Mouse (Mus musculus) CH12.LX (cell line): ENCODE results near the gene Vdr. TPM values are rescaled to one million over a fixed set of nuclear protein-coding genes. Genes with fewer than 3 reads are reported as not detected.

Experiments used
- DNase-seq: peaks from one replicate; pipeline ENCODE4 v3.0.0-alpha.2; 2013; ENCODE audit errors: extremely low read depth
- H3K27ac ChIP-seq: 2 replicates; pipeline ENCODE4 v1.5.1; 2012; ENCODE audit warnings: low read depth, mild to moderate bottlenecking, control low read depth, moderate library complexity; ENCODE audit not compliant: insufficient read depth
- H3K27me3 ChIP-seq: replicated peaks from 2 replicates; pipeline ENCODE3; 2012; ENCODE audit warnings: inconsistent platforms
- H3K36me3 ChIP-seq, 2 experiments: replicated peaks in 1 of 2; 2 replicates each; pipeline versions ENCODE3 to v1.6.1; 2012; ENCODE audit warnings: inconsistent platforms in 1 of 2, low read length in 1 of 2, mild to moderate bottlenecking in 1 of 2, mixed read lengths in 1 of 2, moderate library complexity in 1 of 2; ENCODE audit not compliant: control insufficient read depth in 1 of 2, insufficient read depth in 1 of 2
- H3K4me1 ChIP-seq, 2 experiments: 2 replicates each; pipeline ENCODE4 v1.6.1; 2012; ENCODE audit warnings: inconsistent platforms in 1 of 2, moderate library complexity in 1 of 2; ENCODE audit not compliant: insufficient read depth in 2 of 2, control insufficient read depth in 1 of 2
- H3K4me2 ChIP-seq: 2 replicates; pipeline ENCODE4 v1.6.1; 2012; ENCODE audit warnings: low read depth, mild to moderate bottlenecking, control low read depth; ENCODE audit not compliant: poor library complexity, insufficient read depth, severe bottlenecking
- H3K4me3 ChIP-seq, 3 experiments: fragments of 150-350 bp in 1 of 3; sonication (generic) in 1 of 3; replicated peaks in 1 of 3; 2 replicates each; pipeline versions ENCODE3 to v1.5.1; 2011 to 2012; ENCODE audit warnings: low read depth in 2 of 3, low read length in 2 of 3, mild to moderate bottlenecking in 2 of 3, moderate library complexity in 2 of 3, control low read depth in 1 of 3, improper control_type of control experiment in 1 of 3, inconsistent platforms in 1 of 3, mixed read lengths in 1 of 3; ENCODE audit not compliant: poor library complexity in 1 of 3
- H3K79me2 ChIP-seq: replicated peaks from 2 replicates; pipeline ENCODE4 v1.6.1; 2012; ENCODE audit warnings: mild to moderate bottlenecking, moderate library complexity; ENCODE audit not compliant: control insufficient read depth, poor library complexity, insufficient read depth, severe bottlenecking; ENCODE audit errors: extremely low read depth
- H3K9ac ChIP-seq: 2 replicates; pipeline ENCODE4 v1.6.1; 2012; ENCODE audit warnings: low read depth, mild to moderate bottlenecking, control low read depth, moderate library complexity; ENCODE audit not compliant: insufficient read depth
- H3K9me3 ChIP-seq: replicated peaks from 2 replicates; pipeline ENCODE3; 2012; ENCODE audit warnings: low read length, inconsistent platforms, mixed read lengths
- BHLHE40 ChIP-seq: IDR thresholded peaks from 2 replicates; pipeline ENCODE4 v1.6.1; 2011; ENCODE audit warnings: mild to moderate bottlenecking, low read depth, low read length, improper control_type of control experiment
- CHD1 ChIP-seq: IDR thresholded peaks from 2 replicates; pipeline ENCODE4 v1.6.1; 2012; ENCODE audit warnings: low read depth, low read length, improper control_type of control experiment, inconsistent platforms
- CHD2 ChIP-seq: IDR thresholded peaks from 2 replicates; pipeline ENCODE4 v1.6.1; 2011; ENCODE audit warnings: low read length, improper control_type of control experiment
- E2F4 ChIP-seq: IDR thresholded peaks from 2 replicates; pipeline ENCODE4 v1.6.1; 2011; ENCODE audit warnings: low read depth, low read length, improper control_type of control experiment; ENCODE audit not compliant: insufficient replicate concordance
- ELF1 ChIP-seq: IDR thresholded peaks from 2 replicates; pipeline ENCODE4 v1.6.1; 2014; ENCODE audit warnings: low read depth, mild to moderate bottlenecking, inconsistent platforms, low read length, improper control_type of control experiment
- ETS1 ChIP-seq: conservative IDR thresholded peaks from 2 replicates; pipeline ENCODE4 v1.6.1; 2012; ENCODE audit warnings: low read depth, mild to moderate bottlenecking, inconsistent platforms, low read length, improper control_type of control experiment, moderate library complexity
- HCFC1 ChIP-seq: IDR thresholded peaks from 2 replicates; pipeline ENCODE4 v1.6.1; 2012; ENCODE audit warnings: low read depth, mild to moderate bottlenecking, inconsistent platforms, low read length, improper control_type of control experiment
- JUN ChIP-seq: IDR thresholded peaks from 2 replicates; pipeline ENCODE4 v1.6.1; 2011; ENCODE audit warnings: low read depth, mild to moderate bottlenecking, low read length, improper control_type of control experiment, moderate library complexity; ENCODE audit not compliant: insufficient read depth
- KAT2A ChIP-seq: IDR thresholded peaks from 2 replicates; pipeline ENCODE4 v1.6.1; 2012; ENCODE audit warnings: low read length, improper control_type of control experiment, inconsistent platforms; ENCODE audit not compliant: insufficient replicate concordance
- MAX ChIP-seq: IDR thresholded peaks from 2 replicates; pipeline ENCODE4 v1.6.1; 2011; ENCODE audit warnings: low read length, improper control_type of control experiment
- NRF1 ChIP-seq: IDR thresholded peaks from 2 replicates; pipeline ENCODE4 v1.6.1; 2014; ENCODE audit warnings: low read depth, mild to moderate bottlenecking, inconsistent platforms, low read length, improper control_type of control experiment, moderate library complexity
- PAX5 ChIP-seq: IDR thresholded peaks from 2 replicates; pipeline ENCODE4 v1.6.1; 2012; ENCODE audit warnings: low read length, inconsistent platforms, mixed read lengths
- POLR2A ChIP-seq: IDR thresholded peaks from 2 replicates; pipeline ENCODE4 v1.6.1; 2011; ENCODE audit warnings: low read depth, mild to moderate bottlenecking, improper control_type of control experiment, low read length
- POLR2AphosphoS2 ChIP-seq: IDR thresholded peaks from 2 replicates; pipeline ENCODE4 v1.6.1; 2011; ENCODE audit warnings: low read depth, low read length, improper control_type of control experiment
- RAD21 ChIP-seq: IDR thresholded peaks from 2 replicates; pipeline ENCODE4 v1.6.1; 2011; ENCODE audit warnings: low read depth, mild to moderate bottlenecking, low read length, improper control_type of control experiment, moderate library complexity
- RCOR1 ChIP-seq: conservative IDR thresholded peaks from 2 replicates; pipeline ENCODE4 v1.6.1; 2012; ENCODE audit warnings: low read depth, mild to moderate bottlenecking, inconsistent platforms, low read length, improper control_type of control experiment
- SIN3A ChIP-seq: IDR thresholded peaks from 2 replicates; pipeline ENCODE4 v1.6.1; 2012; ENCODE audit warnings: low read length, improper control_type of control experiment, inconsistent platforms
- SMC3 ChIP-seq: IDR thresholded peaks from 2 replicates; pipeline ENCODE4 v1.6.1; 2011; ENCODE audit warnings: low read depth, low read length, improper control_type of control experiment
- UBTF ChIP-seq: IDR thresholded peaks from 2 replicates; pipeline ENCODE4 v1.6.1; 2012; ENCODE audit warnings: low read depth, mild to moderate bottlenecking, inconsistent platforms, low read length, improper control_type of control experiment, moderate library complexity
- USF2 ChIP-seq: conservative IDR thresholded peaks from 2 replicates; pipeline ENCODE4 v1.6.1; 2011; ENCODE audit warnings: low read depth, low read length, improper control_type of control experiment
- ZC3H11A ChIP-seq: IDR thresholded peaks from 2 replicates; pipeline ENCODE4 v1.6.1; 2012; ENCODE audit warnings: low read depth, mild to moderate bottlenecking, inconsistent platforms, low read length, improper control_type of control experiment
- ZKSCAN1 ChIP-seq: IDR thresholded peaks from 2 replicates; pipeline ENCODE4 v1.6.1; 2012; ENCODE audit warnings: low read depth, inconsistent platforms, low read length, improper control_type of control experiment, borderline replicate concordance
- ZMIZ1 ChIP-seq: IDR thresholded peaks from 2 replicates; pipeline ENCODE4 v1.6.1; 2012; ENCODE audit warnings: low read depth, mild to moderate bottlenecking, inconsistent platforms, low read length, improper control_type of control experiment
- dilution Hi-C: fragments of 300-500 bp; cut with MboI; formaldehyde crosslinking; loops from 2 replicates; pipeline ENCODE4 v1.14.3; 2020; ENCODE audit warnings: low sequenced_read_pairs; ENCODE audit not compliant: extremely low pct_unique_long_range_greater_than_20kb, extremely low pct_ligation_motif_present
- in situ Hi-C: fragments of 300-500 bp; cut with MboI; formaldehyde crosslinking; loops from 3 replicates; pipeline ENCODE4 v1.14.3; 2019; ENCODE audit warnings: low sequenced_read_pairs, low pct_ligation_motif_present, low pct_unique_long_range_greater_than_20kb, mixed read lengths
- polyA plus RNA-seq: library from polyadenylated mRNA; unstranded; fragments of >175 nt; gene quantifications from 2 replicates; pipeline ENCODE4 v1.2.1, GENCODE M21; 2012; ENCODE audit warnings: low read depth; ENCODE audit not compliant: insufficient read length
- total RNA-seq, 2 experiments: library from RNA; depleted of rRNA; stranded (reverse); fragments of 300-350 nt in 1 of 2; fragments of >200 nt in 1 of 2; gene quantifications; 2 replicates each; pipeline ENCODE4 v1.2.3; 2012 to 2014

Gene Vdr
- total and polyA plus RNA-seq, 3 experiments: 0.52 to 1.7 (median 0.68) TPM

DNA sequence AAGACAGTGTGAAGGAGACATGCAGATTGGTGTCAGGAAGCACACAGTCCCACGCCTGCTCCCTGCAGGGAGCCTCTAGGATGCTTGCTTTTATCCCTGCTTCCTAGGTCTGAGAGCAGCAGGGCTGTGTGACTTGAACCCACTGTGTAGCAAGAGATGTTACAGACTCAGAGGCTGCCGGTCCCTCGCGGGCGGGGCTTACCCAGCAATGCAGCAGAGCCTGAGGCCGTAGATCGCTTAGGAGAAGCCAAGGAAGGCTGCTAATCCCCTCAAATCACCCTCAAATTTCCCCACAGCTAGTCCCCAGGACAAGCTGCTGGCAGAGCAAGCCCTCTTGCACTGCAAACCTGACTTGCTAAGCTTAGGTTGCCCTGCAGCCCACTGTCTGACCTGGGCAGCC lies 38.3 kb upstream of the Vdr start:
- Histone ChIP-seq H3K4me3 (no peak overlapping the region), H3K27me3 (peaks cover 24% of the 10 kb centered on the region), H3K36me3 (no peaks in the 10 kb centered on the region), H3K79me2 (no peaks in the 10 kb centered on the region), H3K9me3 (no peaks in the 10 kb centered on the region), H3K4me2 (no peak overlapping the region), H3K4me1 (peaks cover 0 to 12% of the 10 kb centered on the region in 2 experiments; a peak in 2 of 4 replicates), H3K9ac (no peak overlapping the region), H3K27ac (no peak overlapping the region)
- in situ Hi-C loops: loop anchor here (10.0 kb wide), 1 partner anchor 234 kb away; no protein-coding TSS in a partner anchor
- TF ChIP-seq ZC3H11A: no peak
- TF ChIP-seq MAX: no peak
- TF ChIP-seq POLR2AphosphoS2: no peak
- no peak for TF ChIP-seq SMC3
- no peak for TF ChIP-seq BHLHE40
- no peak for TF ChIP-seq UBTF
- no peak for TF ChIP-seq PAX5
- no peak for TF ChIP-seq ZMIZ1
- no peak for TF ChIP-seq USF2
- no peak for TF ChIP-seq HCFC1
- no peak for TF ChIP-seq RCOR1
- no peak for TF ChIP-seq CHD2
- no peak for TF ChIP-seq ELF1
- TF ChIP-seq ETS1: no peak
- no peak for TF ChIP-seq KAT2A
- TF ChIP-seq ZKSCAN1: no peak
- TF ChIP-seq NRF1: no peak
- TF ChIP-seq E2F4: no peak
- DNase-seq: no peak
- dilution Hi-C loops: no loop called here

DNA sequence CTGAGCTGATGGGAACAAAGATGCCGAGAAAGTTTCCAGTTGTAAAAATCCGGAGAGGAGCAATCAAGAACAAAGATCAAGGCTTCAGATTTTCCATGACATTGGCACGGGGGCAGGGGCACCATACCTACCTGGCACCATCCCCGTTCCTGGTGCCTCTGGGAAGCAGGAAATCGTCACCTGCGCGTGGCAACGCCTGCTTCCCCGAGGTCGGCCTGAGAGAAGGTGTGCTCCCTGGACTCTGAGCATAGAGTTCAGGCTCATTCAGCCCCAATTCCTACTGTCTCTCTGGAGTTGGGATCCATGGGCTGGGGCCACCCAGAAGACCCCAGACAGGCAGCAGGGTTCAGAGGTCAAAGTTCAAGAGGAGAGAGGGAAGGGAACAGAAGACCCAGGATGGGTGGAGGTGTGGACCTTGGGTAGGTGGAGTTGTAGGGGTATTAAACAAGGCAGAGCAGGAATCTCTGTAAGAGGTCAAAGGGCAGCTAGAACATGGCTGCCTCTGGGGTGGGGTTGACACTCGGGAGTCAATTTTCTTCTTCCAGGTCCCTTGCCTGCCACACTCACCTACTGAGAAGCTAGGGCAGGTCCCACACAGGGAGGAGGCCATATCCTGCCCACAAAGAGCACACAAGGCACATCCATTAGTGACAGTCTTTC lies 35.4 kb upstream of the Vdr start:
- in situ Hi-C loops: loop anchor here (10.0 kb wide), 1 partner anchor 231 kb away; no protein-coding TSS in a partner anchor
- Histone ChIP-seq H3K4me2 (no peak overlapping the region), H3K9me3 (no peaks in the 10 kb centered on the region), H3K27ac (no peak overlapping the region), H3K4me1 (peaks cover 2 to 20% of the 10 kb centered on the region in 2 experiments; a peak in 3 of 4 replicates)
- TF ChIP-seq CHD1 (no peak), SIN3A (no peak), JUN (no peak), RAD21 (no peak), MAX (no peak), POLR2A (no peak), KAT2A (no peak)
- TF ChIP-seq, all 38 proteins: peak for 0
- dilution Hi-C loops: no loop called here
- peaks cover 14% of the 10 kb centered on the region for H3K27me3 ChIP-seq
- H3K79me2 ChIP-seq: no peaks in the 10 kb centered on the region
- H3K9ac ChIP-seq: no peak overlapping the region
- DNase-seq: no peak
- H3K36me3 ChIP-seq: no peaks in the 10 kb centered on the region
- no peak overlapping the region for H3K4me3 ChIP-seq
